Mouse (Mus musculus) CH12.LX (cell line): ENCODE measurements at regions not wholly inside any gene's neighbourhood (a gene's known extent, or its start where the extent isn't known, plus 50 kb on each side); places are given as distances from the start of the nearest gene placed in this dataset.

Experiments used
- CHD2 ChIP-seq: IDR thresholded peaks from 2 replicates; pipeline ENCODE4 v1.6.1; 2011; ENCODE audit warnings: low read length, improper control_type of control experiment
- CTCF ChIP-seq, 2 experiments: IDR thresholded peaks in 1 of 2; conservative IDR thresholded peaks in 1 of 2; 2 replicates each; pipeline ENCODE4 v1.5.1; 2011 to 2012; ENCODE audit warnings: low read depth in 2 of 2, low read length in 2 of 2, improper control_type of control experiment in 1 of 2, inconsistent platforms in 1 of 2, mild to moderate bottlenecking in 1 of 2, moderate library complexity in 1 of 2
- ELF1 ChIP-seq: IDR thresholded peaks from 2 replicates; pipeline ENCODE4 v1.6.1; 2014; ENCODE audit warnings: low read depth, mild to moderate bottlenecking, inconsistent platforms, low read length, improper control_type of control experiment
- HCFC1 ChIP-seq: IDR thresholded peaks from 2 replicates; pipeline ENCODE4 v1.6.1; 2012; ENCODE audit warnings: low read depth, mild to moderate bottlenecking, inconsistent platforms, low read length, improper control_type of control experiment
- MXI1 ChIP-seq: IDR thresholded peaks from 2 replicates; pipeline ENCODE4 v1.6.1; 2011; ENCODE audit warnings: mild to moderate bottlenecking, low read depth, low read length, improper control_type of control experiment
- POLR2A ChIP-seq: IDR thresholded peaks from 2 replicates; pipeline ENCODE4 v1.6.1; 2011; ENCODE audit warnings: low read depth, mild to moderate bottlenecking, improper control_type of control experiment, low read length
- TCF12 ChIP-seq: IDR thresholded peaks from 2 replicates; pipeline ENCODE4 v1.6.1; 2014; ENCODE audit warnings: low read depth, mild to moderate bottlenecking, inconsistent platforms, low read length, improper control_type of control experiment
- UBTF ChIP-seq: IDR thresholded peaks from 2 replicates; pipeline ENCODE4 v1.6.1; 2012; ENCODE audit warnings: low read depth, mild to moderate bottlenecking, inconsistent platforms, low read length, improper control_type of control experiment, moderate library complexity
- ZNF384 ChIP-seq: IDR thresholded peaks from 2 replicates; pipeline ENCODE4 v1.6.1; 2012; ENCODE audit warnings: low read depth, low read length, improper control_type of control experiment, inconsistent platforms

- TF ChIP-seq ZNF384 (no peak), POLR2A (no peak), CHD2 (no peak), MXI1 (no peak), UBTF (no peak), TCF12 (no peak), ELF1 (no peak), CTCF (conservative IDR thresholded peaks at IDR 0.05 in 1 of 2, IDR thresholded peaks at IDR 0.05 in 1 of 2; ENCODE audit: low read depth in 2 of 2, low read length in 2 of 2) (no peak), HCFC1 (no peak)
Measured at GRCm38 (mm10) chr7:113113266-113113893, 93.9 kb upstream of the Arntl start.
